Mouse (Mus musculus) right cerebral cortex, postnatal 36 days (tissue): ENCODE data around the gene Krt19.

ENCODE experiments used
- DNase-seq, 2 experiments: peaks; one replicate each; pipeline ENCODE4 v3.0.0; 2022; ENCODE audit warnings: low spot score in 2 of 2, mixed read lengths in 1 of 2

Gene Krt19

DNA sequence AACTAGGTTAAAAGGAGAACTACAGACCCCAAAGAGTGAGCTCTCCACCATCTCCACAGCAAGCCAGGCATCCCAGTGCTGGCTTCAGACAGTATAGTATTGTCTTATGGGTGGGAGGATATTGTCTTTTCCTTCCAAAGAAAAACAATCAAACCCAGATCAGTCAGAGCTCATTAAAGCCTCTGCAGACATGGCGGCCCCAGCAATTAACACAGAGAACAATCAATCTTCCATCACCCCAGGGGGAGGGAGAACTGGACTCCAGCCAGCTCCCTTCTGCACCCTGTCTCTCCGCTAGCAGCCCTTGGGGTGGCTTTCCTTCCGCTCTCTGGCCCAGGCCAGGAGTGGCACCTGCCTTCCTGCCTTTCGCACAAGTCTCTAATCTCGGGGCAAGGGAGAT, 10.8 kb downstream of the Krt19 start:
- DNase-seq: no peak

DNA sequence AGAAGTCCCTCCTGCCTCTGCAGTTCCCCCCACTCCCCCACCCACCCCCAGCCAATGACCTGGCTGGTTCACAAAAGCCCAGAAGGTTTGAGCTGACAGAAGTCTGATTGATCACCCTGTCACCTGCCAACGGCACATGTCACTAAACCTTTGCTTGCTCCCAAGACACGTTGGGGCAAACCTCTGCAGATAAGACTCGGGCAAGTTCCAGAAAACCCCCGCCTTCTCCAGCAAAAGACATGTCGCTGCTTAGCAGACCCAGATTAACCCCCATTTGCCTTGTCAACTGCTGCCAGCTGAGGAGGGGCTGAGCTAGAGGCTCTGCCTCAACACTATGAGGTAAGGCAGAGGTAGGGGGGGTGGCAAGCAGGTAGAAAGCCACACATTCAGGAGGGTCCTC, 11.9 kb downstream of the Krt19 start:
- DNase-seq: no peak

DNA sequence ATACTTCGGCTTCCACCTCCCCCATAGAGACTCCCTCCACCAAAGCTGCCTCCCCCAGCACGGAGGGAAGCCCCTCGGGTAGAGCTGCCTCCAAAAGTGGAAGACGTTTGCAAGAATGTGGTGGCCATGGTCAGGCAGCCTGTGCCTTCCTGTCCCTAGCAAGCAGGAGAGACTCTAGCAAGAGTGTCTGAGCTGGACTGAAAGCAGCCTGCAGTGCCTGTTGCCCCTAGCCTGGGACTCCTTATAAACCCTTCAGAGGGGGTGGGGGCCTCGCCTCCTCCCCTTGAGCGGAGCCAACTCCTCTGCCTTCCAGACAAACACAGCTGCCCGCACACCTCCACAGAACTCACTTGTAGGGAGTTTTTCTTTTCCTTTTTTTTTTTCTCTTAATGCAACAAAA, 12.7 kb downstream of the Krt19 start, which contains the start of gene Krt15:
Krt15 (minus strand) TSS at position 198 of the 400 bp plus-strand sequence.
- DNase-seq: no peak

DNA sequence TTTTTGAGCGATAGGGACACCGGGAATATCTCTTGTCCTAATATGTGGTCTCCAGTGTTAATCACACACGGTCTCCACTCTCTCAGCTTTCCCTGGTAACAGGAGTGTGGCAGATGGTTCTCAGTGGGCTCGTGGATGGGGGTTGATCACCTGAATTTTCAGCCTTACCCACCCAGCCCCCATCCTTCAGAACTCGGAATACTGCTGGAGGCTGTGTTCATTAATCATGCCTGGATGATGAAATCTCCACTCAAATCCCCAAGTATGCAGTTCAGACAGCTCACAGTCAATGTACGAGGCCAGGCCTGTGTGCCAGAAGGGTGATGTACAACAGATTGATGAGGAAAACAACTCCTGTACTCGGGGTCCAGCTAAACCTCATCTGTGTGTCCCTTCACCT, 23.6 kb downstream of the Krt19 start:
- DNase-seq: no peak

DNA sequence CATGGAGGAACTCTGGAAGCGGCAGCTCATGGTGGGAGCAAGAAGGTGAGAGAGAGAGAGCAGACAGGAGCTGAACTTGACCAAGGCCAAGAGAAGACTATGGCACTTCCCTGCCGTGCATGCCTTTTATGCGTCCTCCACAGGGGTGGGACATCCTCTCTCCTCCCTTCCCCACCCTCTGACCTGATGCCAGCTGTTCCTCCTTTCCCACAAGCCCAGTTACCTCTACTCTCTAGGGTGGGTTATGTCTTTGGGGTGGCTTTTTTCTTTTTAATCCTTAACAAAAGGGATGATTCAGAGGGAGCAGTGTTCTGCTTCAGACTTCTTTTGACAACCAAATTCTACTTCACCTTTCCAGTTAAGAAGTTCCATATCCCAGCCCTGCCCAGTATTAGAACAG, 27.0 kb downstream of the Krt19 start, which contains the start of gene Krt13:
Krt13 (minus strand) TSS at position 101 of the 400 bp plus-strand sequence.
- no peak for DNase-seq

DNA sequence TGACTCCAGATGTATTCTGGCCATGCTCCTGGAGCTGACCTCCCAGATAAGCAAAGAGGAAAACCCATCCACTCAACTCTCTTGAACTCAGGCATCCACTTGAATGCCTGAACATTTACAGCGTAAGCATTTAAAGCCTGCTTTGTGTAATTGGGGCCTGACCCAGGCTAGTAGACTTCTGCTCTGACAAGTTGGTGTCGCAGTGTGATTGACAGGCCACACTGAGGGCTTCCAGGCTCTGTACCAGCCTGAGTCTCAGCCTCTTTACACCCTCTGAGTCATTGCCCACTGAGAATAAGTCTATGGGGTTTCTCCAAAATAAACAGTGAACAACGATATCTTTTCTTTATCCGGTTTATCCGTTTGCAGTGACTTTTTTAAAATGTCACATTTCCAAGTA, 28.1 kb downstream of the Krt19 start:
- no peak for DNase-seq

DNA sequence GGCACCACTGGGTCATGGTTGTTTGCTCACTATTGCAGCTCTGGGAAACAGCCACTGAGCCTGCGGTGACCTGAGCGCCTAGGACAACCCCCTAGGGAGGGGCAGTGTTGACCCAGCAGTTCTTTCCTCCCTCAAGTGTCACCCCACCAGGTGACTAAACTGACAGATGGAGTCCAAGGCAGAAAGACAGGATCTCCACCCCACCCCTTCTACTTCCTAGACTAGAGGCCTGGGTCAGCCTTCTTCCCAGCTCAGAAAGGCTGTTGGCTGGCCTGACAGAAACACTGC, 34.8 kb downstream of the Krt19 start:
- no peak for DNase-seq

DNA sequence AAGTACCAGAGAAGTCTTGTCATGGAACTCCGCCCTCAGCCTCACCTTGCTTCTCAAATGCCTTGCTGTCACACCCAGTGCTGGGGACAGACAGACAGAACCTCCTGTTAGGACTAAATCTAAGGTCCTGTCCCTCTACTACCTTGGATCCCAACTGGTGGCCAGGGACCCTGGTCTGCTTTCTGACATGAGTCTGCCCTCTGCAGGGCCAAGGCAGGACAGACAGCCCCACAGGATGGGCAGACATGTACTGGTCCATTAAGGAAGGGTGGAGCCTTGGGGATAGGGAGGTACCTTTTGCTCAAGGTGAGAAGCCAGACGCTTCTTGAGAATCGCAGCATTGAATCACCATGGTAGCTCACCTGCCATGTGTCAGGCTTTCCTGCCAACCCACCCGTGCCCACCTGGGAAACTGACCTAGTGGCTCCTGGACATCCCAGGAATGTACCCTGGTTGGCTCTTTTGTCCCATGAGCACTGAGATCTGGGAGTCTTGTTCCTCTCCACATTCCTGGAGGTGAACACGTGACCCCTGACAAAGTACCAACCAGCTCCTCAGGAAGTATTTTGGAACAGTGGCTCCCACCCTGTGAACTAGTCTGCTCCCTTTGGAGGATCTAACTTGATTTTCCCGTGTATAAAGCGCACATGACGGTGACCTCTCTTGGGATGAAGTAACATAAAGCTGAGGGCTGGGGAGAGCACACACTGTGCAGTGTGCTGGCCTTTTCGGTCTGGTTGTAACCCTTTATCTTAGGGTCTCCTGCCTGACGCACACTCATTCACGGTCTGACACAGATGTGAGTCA, 35.3 kb downstream of the Krt19 start:
- no peak for DNase-seq

DNA sequence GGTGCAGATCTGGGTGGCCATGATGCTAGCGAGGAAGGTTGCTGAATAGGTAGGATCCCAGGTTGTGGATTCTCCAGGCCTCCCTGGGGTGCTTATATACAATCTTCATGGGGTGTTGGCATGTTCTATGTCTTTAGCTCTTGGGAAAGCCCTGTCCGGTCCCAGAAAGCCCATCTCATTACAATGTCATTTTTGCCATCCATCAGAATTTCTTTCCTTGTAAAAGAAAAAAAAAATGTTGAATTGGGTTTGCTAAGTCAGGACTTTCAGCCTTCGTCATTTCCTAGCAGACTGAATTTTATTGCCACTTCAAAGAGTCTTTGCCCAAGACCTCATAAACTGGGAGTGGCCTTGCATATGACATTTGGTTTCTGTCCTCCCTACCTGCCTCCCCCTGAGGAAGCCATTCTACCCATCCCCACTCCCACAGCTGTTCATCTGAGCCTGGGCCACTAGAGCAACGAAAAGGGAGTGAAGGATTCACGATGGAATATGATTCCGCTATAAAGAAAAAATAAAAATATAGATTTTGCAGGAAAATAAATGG, 42.8 kb downstream of the Krt19 start, which contains the start of gene Krt36:
Krt36 (minus strand) TSS at position 51 of the 547 bp plus-strand sequence.
- DNase-seq: no peak

DNA sequence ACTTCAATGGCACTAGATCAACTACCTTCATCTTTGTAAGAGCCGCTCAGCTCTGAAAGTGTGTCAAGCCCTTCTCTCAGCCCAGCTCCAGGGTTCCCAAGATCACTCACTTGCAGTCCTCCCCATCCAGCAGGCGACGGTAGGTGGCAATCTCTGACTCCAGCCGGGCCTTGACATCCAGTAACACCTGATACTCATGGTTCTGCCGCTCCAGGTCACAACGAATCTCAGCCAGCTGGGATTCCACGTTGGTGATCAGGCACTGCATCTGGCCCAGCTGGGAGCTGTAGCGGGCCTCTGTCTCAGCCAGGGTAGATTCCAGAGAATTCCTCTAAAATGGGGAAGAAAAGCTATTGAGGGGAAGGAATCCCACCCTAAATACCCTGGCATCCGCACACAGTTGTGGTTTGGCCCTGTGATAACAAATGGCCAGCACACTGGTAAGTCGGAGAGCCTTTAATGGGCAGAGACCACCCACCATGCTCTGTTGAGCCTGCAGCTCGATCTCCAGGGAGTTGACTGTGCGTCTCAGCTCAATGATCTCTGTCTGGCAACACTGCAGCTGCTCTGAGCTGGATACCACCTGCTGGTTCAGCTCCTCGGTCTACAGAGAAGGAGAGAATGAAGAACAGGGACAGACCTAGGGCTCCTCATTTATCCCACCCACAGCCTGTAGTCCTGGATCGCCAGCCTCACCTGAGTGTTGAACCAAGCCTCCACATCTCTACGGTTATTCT, 45.6 kb downstream of the Krt19 start:
- no peak for DNase-seq

DNA sequence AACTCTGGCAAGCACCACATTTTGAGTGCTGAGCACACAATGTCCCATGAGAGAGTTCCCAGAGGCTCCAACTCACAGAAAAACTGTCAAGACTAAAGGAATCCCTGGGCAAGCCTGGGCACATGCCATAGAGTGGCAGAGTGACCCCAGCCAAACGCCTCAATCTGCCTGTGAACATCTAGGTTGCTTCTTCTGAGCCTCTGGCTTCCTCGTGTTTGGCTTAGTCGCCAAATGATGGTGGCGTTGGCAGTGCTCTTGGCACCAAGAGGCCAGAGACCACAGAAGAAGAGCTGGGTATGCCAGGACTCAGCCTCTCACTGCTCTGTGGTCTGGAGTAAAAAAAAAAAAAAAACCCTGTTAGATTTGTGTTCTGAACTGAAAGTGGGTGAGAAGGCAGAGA, 48.1 kb downstream of the Krt19 start:
- DNase-seq: no peak

DNA sequence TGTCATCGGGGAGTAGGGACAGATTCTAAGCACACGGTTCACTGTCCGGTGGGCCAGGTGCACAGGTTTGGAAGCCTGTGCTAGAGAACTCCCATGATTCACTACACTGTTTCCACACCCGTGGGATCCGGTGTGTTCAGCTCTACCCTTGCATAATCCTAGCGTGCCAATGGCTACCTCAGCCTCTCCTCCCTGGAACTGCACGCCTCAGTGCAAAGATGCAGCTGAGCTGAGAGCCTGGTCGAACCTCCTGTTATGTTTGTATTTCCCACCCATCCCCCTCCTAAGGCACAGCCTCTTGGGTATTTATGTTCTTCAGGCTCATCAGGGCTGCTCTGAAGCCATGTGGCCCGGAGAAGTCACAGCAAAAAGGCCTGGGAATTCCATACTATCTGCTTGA, 50.6 kb downstream of the Krt19 start:
- no peak for DNase-seq

DNA sequence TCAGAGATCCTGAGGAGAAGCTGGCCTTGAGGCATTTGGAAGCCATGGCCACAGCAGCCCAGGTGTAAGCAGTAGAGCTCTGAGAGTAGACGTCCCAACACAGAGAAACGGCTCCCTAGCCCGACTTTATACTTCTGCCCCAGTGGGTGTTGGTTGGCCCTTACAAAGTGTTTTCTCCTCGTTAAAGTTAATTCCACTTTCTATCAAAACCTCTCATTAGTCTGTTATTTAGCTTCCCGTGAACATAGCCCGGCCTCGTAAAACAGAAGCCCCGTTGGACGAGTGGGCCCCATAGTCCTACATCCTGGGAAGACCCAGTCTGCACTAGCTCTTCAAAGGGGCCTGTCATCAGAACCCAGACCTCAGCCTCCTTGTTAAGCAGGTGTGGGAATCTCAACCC, 52.3 kb downstream of the Krt19 start, which contains the start of gene Krt35:
Krt35 (minus strand) TSS at position 101 of the 400 bp plus-strand sequence.
- DNase-seq: no peak
